Mouse (Mus musculus): ENCODE measurements around the gene Cdca7.

DNA sequence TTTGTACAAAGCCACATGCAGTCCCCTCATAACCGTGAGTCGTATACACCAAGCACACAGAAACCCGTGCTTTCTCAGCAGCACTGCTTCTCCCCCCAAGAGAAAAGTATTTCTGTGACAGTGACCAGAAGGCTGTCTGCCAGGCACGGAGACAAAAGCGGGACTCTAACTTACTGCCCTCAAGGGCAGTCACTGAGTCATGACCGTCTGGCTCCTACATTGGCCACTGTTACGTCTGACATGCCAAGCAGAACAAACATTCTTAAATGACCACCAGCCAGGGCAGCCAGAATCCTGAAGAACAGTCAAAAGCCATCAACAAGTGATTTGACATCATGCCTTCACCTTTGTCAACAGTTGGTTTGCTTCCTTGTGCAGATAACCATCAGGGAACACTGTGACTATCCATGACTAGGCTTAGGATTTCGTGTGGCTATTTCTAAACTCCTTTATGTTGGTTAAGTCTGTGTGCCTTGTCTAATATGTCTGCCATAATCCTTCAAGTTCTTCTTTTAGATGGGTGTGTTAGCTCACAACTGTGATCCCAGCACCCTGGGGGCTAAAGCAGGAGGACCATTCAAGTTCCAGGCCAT is 36.9 kb upstream of the Cdca7 start:
- TF ChIP-seq HCFC1 (IDR thresholded peaks at IDR 0.05; ENCODE audit: borderline replicate concordance, insufficient read depth, low read length) (no peak), ZNF384 (IDR thresholded peaks at IDR 0.05; ENCODE audit: low read depth, low read length) (no peak)
